23 mouse cellular contexts compared by ENCODE assay signal in genomic region chr1:52527656-52528055, GRCm38 (mm10).
"Had no signal": no experiment of that assay in that cellular context is flagged by ENCODE, and none has a peak within 500 bp of the region (broad histone marks: within the 10 kb centered on the region; RNA-seq: fewer than 3 reads in every experiment).

No protein-coding gene starts in this region.

- H3K9me3 ChIP-seq: heart, embryonic 13.5 days; heart, embryonic 15.5 days; hindbrain, embryonic 13.5 days; hindbrain, embryonic 15.5 days; intestine, embryonic 15.5 days; limb, embryonic 13.5 days; limb, embryonic 15.5 days; liver, embryonic 12.5 days had no signal

- H3K36me3 ChIP-seq: heart, embryonic 13.5 days; heart, embryonic 15.5 days; hindbrain, embryonic 13.5 days; hindbrain, embryonic 15.5 days; intestine, embryonic 15.5 days; limb, embryonic 13.5 days; limb, embryonic 15.5 days; liver, embryonic 12.5 days had no signal

- H3K9ac ChIP-seq: heart, embryonic 13.5 days; heart, embryonic 15.5 days; hindbrain, embryonic 13.5 days; hindbrain, embryonic 15.5 days; intestine, embryonic 15.5 days; limb, embryonic 13.5 days; limb, embryonic 15.5 days; liver, embryonic 12.5 days; liver, embryonic 14.5 days had no signal

- H3K27ac ChIP-seq: heart, adult 2 months; heart, embryonic 13.5 days; heart, embryonic 15.5 days; hindbrain, embryonic 13.5 days; hindbrain, embryonic 15.5 days; hindbrain, postnatal 0 days; intestine, embryonic 15.5 days; limb, embryonic 13.5 days; limb, embryonic 15.5 days; liver, embryonic 12.5 days; liver, embryonic 14.5 days had no signal

- DNase-seq: gastrocnemius, postnatal 14 days; gastrocnemius, postnatal 36 days; heart, adult 11 months; heart, adult 2 months; heart, postnatal 14 days; heart, postnatal 36 days; kidney, adult 18-20 months; kidney, adult 8-10 months; kidney, postnatal 10 days; kidney, postnatal 36 days; layer of hippocampus, adult 9-11 months; layer of hippocampus, postnatal 36 days; left cerebral cortex, postnatal 4 days had no signal

- H3K27me3 ChIP-seq: heart, embryonic 13.5 days; heart, embryonic 15.5 days; hindbrain, embryonic 13.5 days; hindbrain, embryonic 15.5 days; intestine, embryonic 15.5 days; limb, embryonic 13.5 days; limb, embryonic 15.5 days; liver, embryonic 12.5 days had no signal

- H3K4me3 ChIP-seq: heart, adult 2 months; heart, embryonic 13.5 days; heart, embryonic 15.5 days; hindbrain, embryonic 13.5 days; hindbrain, embryonic 15.5 days; intestine, embryonic 15.5 days; limb, embryonic 13.5 days; limb, embryonic 15.5 days; liver, embryonic 12.5 days had no signal

- H3K4me1 ChIP-seq: heart, embryonic 15.5 days; hindbrain, embryonic 15.5 days; intestine, embryonic 15.5 days; limb, embryonic 13.5 days; limb, embryonic 15.5 days; liver, embryonic 12.5 days had no signal
